Mouse (Mus musculus) yolk sac, embryonic 10.5 days (tissue): ENCODE data around the gene Gm5414.

ENCODE experiments used
- DNase-seq: peaks from one replicate; pipeline ENCODE4 v3.0.0-alpha.2; 2017; ENCODE audit warnings: low spot score

Gm5414 gene

DNA sequence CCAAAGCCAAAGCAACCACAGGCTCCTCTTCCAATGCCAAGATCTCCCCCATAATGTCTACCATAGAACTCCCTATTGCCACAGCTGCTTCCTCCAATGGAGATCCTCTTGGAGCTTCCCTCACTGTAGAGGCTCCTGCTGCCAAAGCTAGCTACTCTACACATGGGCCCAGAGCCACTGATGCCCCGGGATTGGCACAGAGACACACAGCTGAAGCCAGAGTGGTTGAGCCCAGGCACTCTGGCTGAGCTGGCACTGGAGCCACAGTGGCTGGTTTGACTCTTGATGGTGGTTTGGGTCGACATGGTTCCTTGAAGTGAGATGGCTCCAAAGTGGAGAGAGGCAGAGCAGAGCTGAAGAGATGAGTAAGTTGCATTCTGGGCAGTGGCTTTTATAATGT lies at the start of gene Gm5414:
Gm5414 (minus strand) TSS at position 305 of the 400 bp plus-strand sequence.
- DNase-seq = no peak

DNA sequence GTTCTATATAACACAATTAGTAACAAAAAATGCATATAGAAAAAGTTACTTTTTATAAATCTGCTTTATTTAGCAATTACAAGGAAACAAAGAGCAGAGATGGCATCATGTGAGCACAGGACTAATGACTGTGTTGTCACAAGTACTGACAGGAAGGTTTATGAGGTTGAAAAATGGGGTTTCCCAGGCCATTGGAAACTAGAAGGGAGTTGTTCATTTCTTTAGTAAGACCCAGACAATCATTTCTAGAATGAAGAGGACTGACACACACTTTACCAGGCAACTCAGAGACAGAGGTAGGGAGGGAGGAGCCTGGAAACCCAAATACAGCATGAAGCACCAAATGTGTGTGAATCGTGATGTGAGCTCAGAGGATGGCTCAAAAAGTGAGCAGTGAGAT lies 48.0 kb upstream of the Gm5414 start:
- DNase-seq = no peak

DNA sequence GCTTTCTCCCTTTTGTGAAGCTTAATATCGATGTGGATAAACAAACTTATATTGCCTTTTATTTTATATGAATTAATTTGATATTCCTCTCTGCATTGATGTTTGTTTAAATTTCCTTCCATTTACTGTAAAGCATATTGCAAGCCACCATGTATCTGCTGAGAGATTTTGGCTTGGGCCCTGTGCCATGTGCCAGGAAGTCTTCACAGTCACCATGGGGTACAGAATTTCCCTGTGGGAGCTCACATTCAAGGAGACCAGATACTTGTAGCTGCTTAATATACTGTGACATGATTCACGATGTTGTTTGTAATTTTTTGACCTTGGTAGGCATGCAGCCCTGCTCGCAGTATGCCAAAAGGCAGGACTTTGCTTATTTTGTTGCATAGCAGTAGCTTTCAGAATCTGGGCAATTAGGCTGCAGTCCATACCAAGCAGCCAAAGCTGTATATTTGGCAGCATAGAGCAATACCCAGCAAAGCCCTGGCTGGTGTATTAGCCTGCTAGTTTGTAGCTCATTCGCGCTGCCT lies 24.8 kb upstream of the Gm5414 start:
- no peak for DNase-seq

GRCm38 (mm10) chr15:101647280-101647679 lies 19.3 kb upstream of the Gm5414 start, which contains the start of gene Gm5478:
Gm5478 (minus strand) TSS chr15:101647380.
- no peak for DNase-seq

- DNase-seq = no peak
Measured at GRCm38 (mm10) chr15:101599123-101599522, 28.9 kb downstream of the Gm5414 start.

DNA sequence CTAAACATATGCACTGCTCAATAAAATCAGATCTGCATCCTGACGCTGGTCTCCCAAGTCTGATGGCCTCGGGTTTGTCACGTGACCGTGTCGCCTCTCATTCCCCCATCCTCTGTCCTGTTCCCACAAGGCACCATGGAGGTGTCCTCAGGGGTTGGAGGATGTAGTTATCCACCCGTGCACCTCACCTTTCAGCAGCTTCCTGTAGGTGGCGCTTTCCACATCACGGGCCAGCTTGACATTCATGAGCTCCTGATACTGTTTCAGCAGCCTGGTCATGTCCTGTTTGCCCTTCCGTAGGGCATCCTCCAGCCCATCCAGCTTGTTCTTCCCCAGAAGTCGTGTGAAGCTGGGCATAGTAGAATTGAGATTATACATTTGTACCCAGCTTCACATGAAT lies 39.8 kb downstream of the Gm5414 start:
- DNase-seq = no peak

GRCm38 (mm10) chr15:101584456-101584855 lies 43.5 kb downstream of the Gm5414 start:
- DNase-seq = no peak

GRCm38 (mm10) chr15:101583211-101583965 lies 44.6 kb downstream of the Gm5414 start:
- no peak for DNase-seq

GRCm38 (mm10) chr15:101581701-101582100 lies 46.3 kb downstream of the Gm5414 start:
- no peak for DNase-seq

DNA sequence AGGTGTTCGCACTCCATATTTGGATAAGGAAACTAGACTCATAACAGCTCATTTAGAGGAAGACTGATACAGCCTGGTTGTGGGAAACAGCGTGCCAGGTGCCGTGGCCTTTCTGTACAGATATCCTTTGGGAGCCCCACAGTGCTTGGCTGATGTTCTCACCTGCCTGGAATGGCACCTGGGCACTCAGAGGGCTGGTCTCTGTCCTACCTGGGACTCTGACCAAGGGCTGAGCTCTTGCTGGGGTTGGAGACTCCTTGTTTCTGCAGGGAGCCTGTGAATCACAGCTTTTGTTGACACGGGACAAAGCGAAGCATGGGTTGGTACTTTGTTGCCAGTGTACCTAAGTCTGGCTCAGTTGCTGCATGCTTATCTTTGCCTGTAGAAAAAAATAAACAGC lies 52.5 kb downstream of the Gm5414 start:
- no peak for DNase-seq
